Mouse (Mus musculus): ENCODE results near the gene Dnah17.
A peak's percentile ranks its signal among the peaks of the same experiment; 100 is the strongest.

The Dnah17 gene

GRCm38 (mm10) chr11:117993190-117994175 lies 137.0 kb downstream of the Dnah17 start:
- DNase-seq: no peak

DNA sequence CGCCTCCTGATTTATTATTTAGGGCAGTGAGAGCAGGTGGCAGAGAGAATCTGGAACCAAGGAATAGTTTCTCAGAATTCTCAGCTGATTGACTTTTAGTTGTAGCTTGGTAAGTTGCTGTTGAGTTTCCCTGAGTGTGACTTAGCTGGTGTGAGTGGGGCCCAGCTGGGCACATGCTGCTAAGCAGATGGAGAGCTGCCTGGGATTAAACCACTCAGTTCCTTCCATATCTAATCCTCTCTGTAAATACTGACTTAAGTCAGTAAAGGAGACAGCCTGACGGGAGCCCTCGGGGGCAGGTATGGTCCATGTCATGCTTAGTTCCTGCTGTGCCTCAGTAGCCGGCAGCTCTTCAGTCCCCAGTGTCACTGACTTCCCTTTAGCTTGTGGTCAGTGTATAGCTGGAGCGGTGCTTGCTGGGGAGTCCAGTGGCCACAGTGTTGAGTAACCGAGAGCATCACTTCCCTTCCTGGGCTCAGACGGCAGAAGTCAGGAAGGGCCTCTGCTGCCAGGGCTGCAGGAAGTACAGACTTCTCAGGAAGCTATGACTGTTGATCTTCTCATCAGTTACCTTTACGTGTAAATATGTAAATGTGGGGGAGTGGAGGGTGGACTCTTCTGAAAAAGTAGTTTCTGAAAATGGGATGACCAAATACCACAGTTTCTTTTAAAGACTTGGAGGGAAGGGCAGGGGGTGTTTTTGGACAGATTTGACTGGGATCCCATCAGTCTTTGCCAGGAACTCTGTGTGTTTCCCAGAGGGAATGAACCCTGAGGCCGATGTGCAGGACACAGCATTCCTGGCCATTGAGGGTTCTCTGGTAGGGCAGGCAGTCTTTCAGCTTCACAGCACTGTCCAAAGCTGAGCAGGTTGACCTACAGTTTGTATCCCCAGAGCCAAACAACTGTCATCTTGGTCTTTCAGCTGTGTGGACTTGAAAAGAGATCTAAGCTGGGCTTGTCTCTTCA lies 138.6 kb downstream of the Dnah17 start:
- no peak for DNase-seq

GRCm38 (mm10) chr11:117989926-117990325 lies 140.5 kb downstream of the Dnah17 start:
- no peak for DNase-seq

GRCm38 (mm10) chr11:117989241-117989640 lies 141.2 kb downstream of the Dnah17 start:
- DNase-seq: no peak

DNA sequence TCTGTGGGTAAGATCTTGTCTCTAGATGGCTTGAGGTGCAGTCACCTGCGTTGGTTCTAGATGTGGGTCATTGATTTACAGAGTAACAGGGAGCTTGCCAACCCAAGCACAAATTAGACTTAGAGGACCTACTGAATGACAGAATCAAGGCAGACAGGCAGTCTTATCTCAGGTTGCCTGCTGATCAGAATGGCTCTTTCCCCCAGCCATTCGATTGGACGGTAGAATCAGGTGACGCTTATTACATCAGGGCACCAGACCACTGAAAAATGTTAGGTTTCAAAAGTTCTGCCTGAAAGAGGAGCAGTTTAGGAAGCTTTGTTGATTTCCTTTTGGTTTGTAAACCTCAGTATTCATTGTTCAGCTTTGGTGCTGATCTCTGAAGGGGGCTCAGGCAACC lies 142.5 kb downstream of the Dnah17 start:
- no peak for DNase-seq

- no peak for DNase-seq
These were observed 143.4 kb downstream of the Dnah17 start for GRCm38 (mm10) chr11:117987032-117987451.

DNA sequence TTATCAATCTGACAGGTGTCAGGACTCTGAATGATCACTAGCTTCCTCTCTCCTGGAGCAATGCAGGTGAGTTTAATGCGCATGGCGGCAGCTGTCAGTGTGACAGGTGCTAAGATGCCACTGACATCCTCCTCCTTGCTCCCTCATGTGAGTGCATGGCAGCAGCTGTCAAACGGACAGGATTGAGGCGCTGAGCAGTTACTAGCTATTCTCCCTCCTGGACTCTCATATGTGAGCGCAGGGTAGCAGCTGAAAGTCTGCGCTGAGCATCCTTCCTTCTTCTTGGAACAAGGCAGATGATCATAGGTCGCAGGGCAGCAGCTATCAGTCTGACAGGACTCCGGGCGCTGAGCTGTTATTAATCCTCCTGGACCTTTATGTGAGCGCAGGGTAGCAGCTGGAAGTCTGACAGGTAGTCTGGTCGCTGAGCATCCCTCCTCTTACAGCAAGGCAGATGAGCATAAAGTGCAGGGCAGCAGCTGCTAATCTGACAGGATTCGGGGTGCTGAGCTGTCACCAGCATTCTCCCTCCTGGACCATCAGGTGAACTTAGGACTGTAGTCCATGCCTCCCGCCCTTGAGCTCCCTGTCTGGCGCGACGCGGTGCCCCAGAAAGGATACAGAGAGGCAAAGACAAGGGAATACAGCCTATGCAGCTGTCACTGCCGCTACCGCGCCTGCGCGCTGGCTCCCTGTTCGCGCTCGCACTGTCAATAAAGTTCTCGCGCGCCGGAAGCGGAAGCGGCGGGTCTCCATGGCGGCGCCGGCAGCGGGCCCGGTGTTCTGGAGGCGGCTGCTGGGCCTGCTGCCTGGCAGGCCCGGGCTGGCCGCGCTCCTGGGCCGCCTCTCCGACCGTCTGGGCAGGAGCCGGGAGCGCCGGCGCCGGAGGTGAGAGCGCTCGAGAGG lies 144.1 kb downstream of the Dnah17 start, which contains the start of gene Pgs1:
TSS of gene Pgs1 (plus strand) at position 167 of the 906 bp plus-strand sequence.
- peak; percentile 91 for DNase-seq

GRCm38 (mm10) chr11:117983770-117984169 lies 146.7 kb downstream of the Dnah17 start:
- no peak for DNase-seq

DNA sequence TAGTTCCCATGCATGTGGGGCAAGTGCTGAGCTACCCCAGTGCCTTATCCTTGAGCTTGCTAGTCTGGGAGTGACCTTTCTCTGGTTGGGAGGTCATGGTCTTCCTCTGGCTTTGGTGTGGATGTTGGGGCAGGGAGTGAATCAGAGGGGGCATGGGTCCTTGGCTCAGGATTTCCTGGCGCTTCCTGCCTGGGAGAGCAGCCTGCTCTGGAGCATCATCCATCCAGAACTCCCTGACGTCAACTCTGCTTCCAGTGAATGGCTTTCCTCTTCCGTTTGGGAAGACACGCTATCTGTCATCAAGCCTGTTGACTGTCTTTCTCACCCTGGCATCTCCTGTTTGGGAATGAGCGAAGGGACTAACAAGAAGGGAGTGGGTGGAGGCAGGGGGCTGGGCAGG lies 148.0 kb downstream of the Dnah17 start:
- DNase-seq: no peak

- no peak for DNase-seq
These were observed 151.0 kb downstream of the Dnah17 start for GRCm38 (mm10) chr11:117979388-117979787.

DNA sequence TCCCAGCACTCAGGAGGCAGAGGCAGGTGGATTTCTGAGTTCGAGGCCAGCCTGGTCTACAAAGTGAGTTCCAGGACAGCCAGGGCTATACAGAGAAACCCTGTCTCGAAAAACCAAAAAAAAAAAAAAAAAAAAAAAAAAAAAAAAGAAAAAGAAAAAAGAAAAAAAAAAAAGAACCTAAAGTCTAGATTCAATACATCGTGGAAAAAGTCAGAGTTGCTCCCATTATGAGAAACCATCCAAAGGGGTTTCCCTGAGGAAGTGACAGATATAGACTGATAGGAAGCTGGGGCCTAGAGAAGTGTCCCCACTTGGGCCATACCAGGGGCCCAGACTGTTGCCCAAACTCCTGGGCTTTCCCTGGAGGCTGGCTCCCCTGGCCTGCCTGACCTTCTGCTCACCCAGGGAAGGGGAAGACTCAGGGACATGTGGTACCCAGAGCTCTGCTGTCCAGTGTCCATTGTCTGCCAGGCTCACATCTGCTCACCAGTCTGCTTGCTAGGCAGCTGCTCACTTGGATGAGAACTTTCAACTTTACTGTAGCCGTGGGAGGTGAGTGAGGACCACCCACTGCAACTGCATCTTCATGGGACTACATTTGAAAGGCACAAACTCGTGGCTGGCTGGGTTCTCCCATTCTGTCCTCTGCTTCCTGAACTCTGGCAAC lies 152.6 kb downstream of the Dnah17 start:
- DNase-seq: no peak

GRCm38 (mm10) chr11:117976081-117976582 lies 154.3 kb downstream of the Dnah17 start:
- peak; percentile 71 for DNase-seq

- DNase-seq: no peak
These were observed 155.0 kb downstream of the Dnah17 start for GRCm38 (mm10) chr11:117975211-117975967.

- DNase-seq: no peak
These were observed 155.9 kb downstream of the Dnah17 start for GRCm38 (mm10) chr11:117974327-117975125.

GRCm38 (mm10) chr11:117973569-117973968 lies 156.9 kb downstream of the Dnah17 start:
- no peak for DNase-seq

GRCm38 (mm10) chr11:117972656-117973558 lies 157.5 kb downstream of the Dnah17 start:
- no peak for DNase-seq
